Mouse (Mus musculus): ENCODE measurements around the gene Nfic.

Gene Nfic

DNA sequence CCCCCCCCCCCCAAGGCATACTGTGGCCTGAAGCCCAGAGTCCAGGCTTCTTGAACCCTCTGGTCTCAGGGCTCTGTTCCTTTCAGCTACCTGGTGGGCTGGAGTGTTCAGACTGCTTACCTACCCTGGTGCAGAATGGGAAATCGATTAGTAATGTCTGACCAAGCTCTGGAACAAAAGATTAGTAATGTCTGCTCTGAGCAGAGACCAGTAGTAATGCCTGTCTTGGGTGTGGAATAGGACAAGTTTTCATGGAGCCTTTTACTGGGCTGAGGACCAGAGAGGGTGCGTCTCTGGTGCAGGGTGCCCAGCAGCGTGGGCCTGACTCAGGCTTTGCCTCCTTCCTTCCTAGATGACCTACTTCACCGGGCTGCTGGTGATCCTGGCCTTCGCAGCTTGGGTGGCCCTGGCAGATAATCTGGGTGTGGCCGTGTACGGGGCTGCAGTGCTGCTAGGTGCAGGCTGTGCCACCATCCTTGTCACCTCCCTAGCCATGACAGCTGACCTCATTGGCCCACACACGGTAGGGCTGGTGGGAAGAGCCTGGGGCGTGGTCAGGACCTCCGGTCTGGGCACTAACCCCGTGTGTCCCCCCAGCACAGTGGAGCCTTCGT is 93.0 kb downstream of the Nfic start:
- DNase-seq (ENCODE audit: low spot score in 2 of 2), result no peak

DNA sequence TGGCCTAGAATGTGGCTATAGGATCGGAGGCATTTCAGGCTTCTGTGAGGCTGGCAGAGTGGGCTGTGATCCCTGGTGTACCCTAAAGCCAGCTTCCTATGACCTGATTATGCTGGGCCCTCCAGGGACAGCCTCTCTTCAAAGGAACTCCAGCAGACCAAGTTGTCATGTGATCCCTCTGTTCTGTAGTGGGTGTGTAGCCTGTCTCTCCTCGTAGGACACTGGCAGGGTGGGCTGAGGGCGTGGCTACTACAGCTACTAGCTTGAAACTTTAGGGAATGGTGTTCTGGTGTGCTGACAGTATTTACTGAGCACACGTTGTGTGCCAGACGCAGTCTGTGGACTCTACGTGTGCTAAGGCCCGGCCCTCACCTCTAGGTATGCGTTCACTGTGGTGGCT is 94.7 kb downstream of the Nfic start:
- no peak for DNase-seq (ENCODE audit: low spot score in 2 of 2)

DNA sequence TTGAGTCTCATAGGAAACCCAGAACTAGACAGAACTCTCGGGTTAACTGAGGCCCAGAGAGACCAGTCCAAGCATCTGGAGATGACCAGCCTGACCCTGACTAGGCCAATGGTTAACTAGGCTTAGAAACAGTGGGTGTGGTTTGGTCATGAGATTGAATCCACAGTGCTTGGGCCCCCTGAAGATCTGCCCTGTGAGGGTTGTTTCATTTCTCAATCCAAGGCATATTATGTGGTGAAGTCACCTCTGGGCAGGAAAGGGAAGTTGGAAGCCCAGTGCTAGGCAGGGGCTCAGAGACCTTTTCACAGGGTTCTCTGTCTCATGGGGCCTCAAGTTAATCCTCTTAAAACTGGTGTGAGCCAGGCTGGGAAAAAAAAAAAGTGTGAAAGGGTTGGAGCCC is 96.6 kb downstream of the Nfic start:
- DNase-seq (ENCODE audit: low spot score in 2 of 2), result no peak

DNA sequence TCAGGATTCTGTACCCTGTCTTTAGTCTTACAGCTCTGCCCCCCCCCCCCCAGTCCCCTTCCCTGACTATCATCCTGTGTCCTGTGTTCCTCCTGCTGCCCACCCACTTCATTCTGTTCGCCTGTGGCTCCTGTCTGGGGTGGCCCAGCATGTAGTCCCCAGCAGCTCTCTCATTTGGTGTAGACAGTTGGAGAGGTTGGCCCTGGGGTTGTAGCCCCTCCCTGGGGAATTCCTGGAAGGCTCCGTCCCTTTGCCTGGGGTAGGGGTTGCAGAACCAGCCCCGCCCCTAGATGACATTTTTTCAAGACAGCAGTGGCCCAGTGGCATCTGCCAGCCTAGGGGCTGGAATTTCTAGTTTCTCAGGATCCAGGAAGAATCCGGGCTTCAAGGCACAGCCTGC is 97.2 kb downstream of the Nfic start:
- no peak for DNase-seq (ENCODE audit: low spot score in 2 of 2)

DNA sequence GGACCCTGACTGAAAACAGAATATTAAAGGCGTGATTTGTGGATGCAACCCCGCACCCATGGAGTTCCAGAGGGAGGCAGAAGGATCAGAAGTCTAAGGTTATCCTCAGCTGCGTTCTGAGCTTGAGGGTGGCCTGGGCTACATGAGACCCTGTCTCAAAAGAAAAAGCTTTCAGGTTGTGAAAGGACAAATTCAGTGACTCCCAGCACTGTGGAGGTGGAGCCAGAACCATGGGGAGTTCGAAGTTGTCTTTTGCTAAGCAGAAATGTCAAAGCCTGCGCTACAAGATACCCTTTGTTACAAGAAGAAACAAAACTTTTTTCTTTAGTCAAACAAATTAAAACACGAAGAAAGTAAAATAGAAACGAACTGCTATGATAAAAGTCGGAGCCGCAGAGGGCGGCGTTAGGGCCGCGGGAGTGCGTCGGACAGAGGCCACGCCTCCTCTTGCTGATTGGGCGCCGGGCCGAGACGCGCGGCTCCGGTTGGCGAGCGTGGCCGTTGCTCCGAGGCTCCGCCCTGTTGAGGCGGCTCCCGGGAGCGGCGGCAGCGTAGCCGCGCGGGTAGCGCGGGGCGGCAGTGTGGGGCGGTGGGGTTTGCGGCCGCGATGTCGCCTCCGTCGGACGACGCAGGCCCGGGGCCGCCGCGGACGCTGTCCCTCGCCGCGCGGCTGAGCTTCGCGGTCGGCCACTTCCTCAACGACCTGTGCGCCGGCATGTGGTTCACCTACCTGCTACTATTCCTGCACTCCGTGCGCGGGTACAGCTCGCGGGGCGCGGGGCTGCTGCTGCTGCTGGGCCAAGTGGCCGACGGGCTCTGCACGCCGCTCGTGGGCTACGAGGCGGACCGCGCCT is 98.2 kb downstream of the Nfic start, which contains the start of gene Mfsd12:
Mfsd12 (plus strand) TSS at position 501 of the 854 bp plus-strand sequence.
- DNase-seq (ENCODE audit: low spot score in 2 of 2), result peak; percentile 83 to 93

DNA sequence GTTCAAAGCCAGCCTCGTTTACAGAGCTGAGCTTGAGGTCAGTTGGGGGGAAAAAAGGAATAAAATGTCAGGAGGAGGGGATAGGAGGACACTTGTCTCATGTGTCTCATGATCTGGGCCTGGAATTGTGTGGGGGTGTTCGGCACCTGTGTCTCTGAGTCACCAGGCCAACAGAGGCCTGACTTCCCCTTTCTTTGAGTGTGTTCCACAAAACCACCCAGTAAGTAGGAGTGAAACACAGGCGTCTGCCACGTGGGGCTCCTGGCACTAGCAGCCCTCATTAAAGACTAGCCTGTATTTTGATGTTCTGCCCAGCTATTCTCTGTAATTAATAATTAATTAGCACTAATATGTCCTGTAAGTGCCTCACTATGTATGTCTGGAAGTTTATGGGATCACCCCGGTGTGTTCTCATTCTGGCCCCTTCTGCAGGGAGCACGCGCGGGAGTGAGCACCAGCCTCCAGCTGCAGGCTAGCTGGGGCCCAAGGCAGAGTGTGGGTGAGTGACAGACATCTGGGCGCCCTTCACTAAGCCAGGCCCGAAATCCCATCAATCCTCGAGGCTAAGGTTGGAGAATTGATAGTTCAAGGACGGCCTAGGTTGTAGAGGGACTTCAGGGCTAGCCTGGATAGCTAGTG is 99.0 kb downstream of the Nfic start:
- no peak for DNase-seq (ENCODE audit: low spot score in 2 of 2)

DNA sequence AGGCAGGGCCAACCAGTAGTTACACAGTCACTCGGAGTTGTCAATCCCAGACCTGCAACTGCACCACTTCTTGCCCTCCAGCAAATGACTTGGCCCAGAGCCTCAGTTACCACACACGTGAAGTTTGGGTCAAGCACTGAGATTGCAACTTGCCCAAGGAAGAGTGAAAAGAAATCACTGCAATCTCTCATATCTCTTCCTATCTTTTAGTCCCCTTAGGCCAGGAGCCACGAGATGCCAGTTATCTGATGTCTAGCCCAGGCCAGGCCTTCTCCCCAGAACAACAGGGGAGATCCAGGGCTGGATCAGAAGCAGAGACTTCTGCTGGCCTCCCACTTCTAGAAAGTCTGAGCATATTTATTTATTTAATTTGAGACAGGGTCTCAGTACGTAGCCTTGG is 99.9 kb downstream of the Nfic start:
- DNase-seq (ENCODE audit: low spot score in 2 of 2), result no peak

DNA sequence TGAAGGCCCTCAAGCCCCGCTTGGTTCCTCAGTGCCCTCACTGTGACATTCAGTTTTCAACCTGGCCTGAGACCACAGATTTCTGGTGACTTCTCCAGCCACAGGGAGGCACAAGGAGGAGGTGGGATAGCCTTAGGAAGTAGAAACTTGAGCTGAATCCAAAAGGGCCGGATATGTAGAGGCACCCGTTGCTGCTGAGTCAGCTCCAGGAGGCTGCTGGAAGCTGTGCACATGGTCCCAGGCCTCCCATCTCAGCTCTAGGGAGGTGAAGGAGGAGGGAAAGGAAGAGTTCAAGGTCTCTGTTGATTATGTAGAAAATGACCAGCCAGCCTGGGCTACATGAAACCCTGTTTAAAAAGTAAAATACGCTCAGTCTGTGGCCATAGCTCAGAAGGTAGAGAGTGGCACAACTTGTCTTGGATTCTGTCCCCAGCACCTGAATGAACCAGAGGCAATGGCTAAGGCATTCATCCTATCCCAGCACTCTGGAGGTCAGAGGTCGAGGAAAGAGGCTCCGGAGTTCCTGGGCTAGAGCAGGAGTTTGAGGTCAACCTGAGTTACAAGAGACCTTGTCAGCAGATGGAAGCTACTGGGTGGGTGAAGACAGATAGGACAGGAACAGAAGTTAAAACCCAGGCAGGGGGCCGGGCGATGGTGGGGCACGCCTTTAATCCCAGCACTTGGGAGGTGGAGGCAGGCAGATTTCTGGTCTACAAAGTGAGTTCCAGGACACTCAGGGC is 100.5 kb downstream of the Nfic start:
- DNase-seq (ENCODE audit: low spot score in 2 of 2), result no peak

DNA sequence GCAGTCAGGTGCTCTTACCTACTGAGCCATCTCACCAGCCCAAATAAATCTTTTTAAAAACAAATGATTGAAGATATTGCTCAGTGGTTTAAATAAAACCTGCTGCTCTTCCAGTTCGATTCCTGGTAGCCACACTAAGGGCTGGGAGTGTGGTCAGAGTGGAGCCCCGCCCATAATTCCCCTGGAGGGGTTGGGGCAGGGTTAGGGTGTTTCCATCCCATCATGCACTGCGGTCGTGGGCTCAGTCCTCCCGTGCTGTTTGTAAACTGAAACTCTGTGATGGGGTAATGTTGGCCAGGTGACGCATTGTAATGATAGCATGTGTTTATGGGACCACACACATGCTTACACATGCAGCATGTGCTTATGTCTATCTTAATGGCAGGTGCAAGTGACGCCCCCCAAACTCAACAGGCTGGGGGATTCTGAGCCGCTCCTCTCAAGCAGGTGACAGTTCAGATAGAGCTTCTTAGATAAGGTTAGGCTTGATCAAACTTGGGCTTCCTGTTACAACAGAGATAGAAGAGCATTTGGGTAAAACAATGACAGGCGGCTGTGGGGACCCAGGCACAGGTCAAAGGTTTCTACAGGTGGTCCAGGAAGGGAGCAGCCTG is 103.7 kb downstream of the Nfic start:
- DNase-seq (ENCODE audit: low spot score in 2 of 2), result no peak

DNA sequence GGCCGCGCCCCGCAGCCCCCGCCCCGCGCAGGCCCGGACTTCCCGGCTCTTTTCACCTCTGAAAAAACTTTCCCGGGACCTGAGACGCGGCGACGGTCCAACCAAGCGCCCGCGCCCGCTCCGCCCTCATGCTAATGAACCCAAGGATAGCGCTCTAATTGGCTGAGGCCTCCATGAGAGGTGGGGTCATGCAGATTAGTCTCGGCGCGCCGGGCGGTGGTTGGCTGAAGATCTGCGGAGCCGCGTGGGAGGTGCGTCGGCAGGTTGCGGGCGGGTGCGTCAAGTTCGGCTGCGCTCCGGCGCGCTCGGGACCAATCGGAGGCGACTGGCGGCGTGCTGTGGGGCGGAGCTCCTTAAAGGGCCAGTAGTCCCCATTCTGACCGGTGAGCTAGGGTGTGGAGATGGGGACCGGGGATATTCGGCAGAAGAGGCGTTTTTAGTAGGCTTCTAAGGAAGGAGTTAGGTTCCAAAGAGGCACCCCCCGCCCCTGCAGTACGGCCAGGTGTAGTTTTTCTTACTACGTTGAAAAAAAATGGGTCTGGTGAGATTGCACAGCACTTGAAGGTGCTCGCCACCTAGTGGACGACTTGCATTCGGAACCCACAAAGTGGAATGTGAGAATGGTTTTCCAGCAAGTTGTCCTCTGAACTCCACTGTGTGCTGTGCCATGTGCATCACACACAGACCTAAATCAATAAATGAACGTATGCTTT is 104.9 kb downstream of the Nfic start, which contains the start of gene Hmg20b:
Hmg20b (minus strand) TSS at position 130 of the 713 bp plus-strand sequence.
- peak; percentile 99 for DNase-seq (ENCODE audit: low spot score in 2 of 2)

DNA sequence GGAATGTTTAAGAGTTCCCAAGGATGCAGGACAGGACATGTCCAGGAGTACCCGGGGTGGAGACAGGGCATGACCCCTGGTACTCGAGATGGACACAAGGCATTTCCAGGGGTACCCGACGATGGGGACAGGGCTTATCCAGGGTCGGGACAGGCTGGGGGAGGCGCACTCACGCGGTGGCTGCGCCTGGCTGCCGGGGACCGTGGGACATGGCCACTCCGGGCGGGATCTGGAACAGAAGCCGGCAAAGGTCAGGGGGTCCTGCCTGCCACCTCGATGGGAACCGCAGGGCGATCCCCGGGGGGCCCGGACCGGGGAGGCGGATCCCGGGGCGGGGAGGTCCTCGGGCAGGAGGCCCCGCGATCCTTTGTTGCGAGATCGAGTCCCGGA is 105.5 kb downstream of the Nfic start:
- no peak for DNase-seq (ENCODE audit: low spot score in 2 of 2)

DNA sequence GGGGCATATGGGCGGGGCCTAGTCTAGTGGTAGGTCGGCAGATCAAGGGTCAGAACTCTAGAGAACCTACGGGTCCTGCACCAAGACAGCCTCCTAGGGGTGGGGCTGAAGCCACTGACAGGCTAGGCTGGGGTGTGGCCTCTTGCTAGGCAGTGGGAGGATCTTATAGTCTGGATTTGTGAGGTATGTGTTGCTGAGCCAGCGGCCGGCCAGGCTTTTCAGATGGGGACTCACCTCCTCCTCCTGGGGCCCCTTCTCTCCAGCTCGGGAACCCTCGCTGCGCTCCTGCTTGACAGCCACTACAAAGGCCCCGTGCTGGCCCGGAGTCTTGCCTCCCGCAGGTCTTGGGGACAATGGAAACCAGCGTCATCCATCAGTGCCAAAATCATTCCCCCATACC is 106.3 kb downstream of the Nfic start:
- DNase-seq (ENCODE audit: low spot score in 2 of 2), result no peak

DNA sequence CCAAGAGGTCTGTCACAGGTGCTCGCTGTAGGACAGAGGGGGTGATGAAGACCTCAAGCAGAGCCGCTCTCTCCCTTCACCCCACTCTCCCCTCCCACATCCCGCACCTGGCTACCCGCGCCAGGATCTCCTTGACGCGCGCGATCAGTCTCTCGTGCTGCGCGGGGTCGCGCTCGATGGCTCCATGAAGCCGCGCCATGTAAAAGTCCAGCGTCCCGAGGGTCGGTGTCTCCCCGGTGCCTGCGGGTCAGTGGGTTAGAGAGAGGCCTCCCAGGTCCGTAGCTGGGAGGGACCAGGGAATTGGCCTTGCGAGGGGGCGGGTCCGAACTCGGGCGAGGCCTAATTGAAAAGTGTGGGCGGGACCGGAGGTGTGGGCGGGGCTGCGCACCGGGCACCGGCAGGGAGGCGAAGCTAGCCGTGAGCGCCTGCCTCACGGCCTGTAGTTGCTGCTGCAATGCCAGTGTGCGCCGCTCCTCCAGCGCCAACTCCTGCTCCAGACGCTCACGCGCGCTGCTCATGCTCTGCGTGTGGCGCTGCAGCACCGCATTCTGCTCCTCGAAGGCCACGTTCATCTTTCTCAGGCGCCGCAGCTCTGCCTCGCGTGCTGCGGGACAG is 108.9 kb downstream of the Nfic start:
- DNase-seq (ENCODE audit: low spot score in 2 of 2), result peak in 1 of 2 experiments; percentile 54
